Mouse (Mus musculus) liver, embryonic 13.5 days (tissue): ENCODE measurements around the gene Tpgs1. TPM values are rescaled to one million over a fixed set of nuclear protein-coding genes. Genes with fewer than 3 reads are reported as not detected.

ENCODE experiments used
- ATAC-seq: fragments of 200-750 bp; cut with Nextera tagmentation; 2 replicates; pipeline ENCODE4 v1.8.0; 2017; ENCODE audit warnings: low read depth, mild to moderate bottlenecking, moderate number of reproducible peaks, moderate library complexity
- DNase-seq: peaks from one replicate; pipeline ENCODE4 v3.0.0; 2022
- H3K27ac ChIP-seq: fragments of 300-500 bp; sonication (generic); 2 replicates; pipeline ENCODE4 v1.5.1; 2015; ENCODE audit warnings: moderate library complexity, mild to moderate bottlenecking, inconsistent platforms
- H3K27me3 ChIP-seq: fragments of 300-500 bp; sonication (generic); 2 replicates; pipeline ENCODE4 v1.6.1; 2015; ENCODE audit warnings: mild to moderate bottlenecking, inconsistent platforms
- H3K36me3 ChIP-seq: fragments of 300-500 bp; sonication (generic); 2 replicates; pipeline ENCODE4 v1.6.1; 2015; ENCODE audit warnings: mild to moderate bottlenecking, inconsistent platforms
- H3K4me1 ChIP-seq: fragments of 300-500 bp; sonication (generic); replicated peaks from 2 replicates; pipeline ENCODE4 v1.6.1; 2015; ENCODE audit warnings: inconsistent platforms
- H3K4me2 ChIP-seq: fragments of 300-500 bp; sonication (generic); 2 replicates; pipeline ENCODE4 v1.6.1; 2015; ENCODE audit warnings: inconsistent platforms, mild to moderate bottlenecking, moderate library complexity
- H3K4me3 ChIP-seq: fragments of 300-500 bp; sonication (generic); replicated peaks from 2 replicates; pipeline ENCODE4 v1.5.1; 2015; ENCODE audit warnings: mild to moderate bottlenecking, inconsistent platforms
- H3K9ac ChIP-seq: fragments of 300-500 bp; sonication (generic); 2 replicates; pipeline ENCODE4 v1.6.1; 2015; ENCODE audit warnings: mild to moderate bottlenecking, inconsistent platforms
- H3K9me3 ChIP-seq: fragments of 300-500 bp; sonication (generic); replicated peaks from 2 replicates; pipeline ENCODE4 v1.6.1; 2016; ENCODE audit warnings: inconsistent platforms
- WGBS: fragments of 180-500 bp; shearing (Covaris S2); methylation state at CpG from one replicate; pipeline ENCODE4 v1.1.7; 2015; ENCODE audit not compliant: insufficient replicate concordance; 5-methylcytosine and 5-hydroxymethylcytosine counted together
- polyA plus RNA-seq: library from polyadenylated mRNA; unstranded; fragments of >200 nt; fragmentation: Nextera tagmentation; extraction: Ambion mirVana; gene quantifications from 2 replicates; pipeline ENCODE4 v1.2.1, GENCODE M21; 2015

Tpgs1 gene
- polyA plus RNA-seq, 1 experiment from 2014 or later: 27.5 TPM

DNA sequence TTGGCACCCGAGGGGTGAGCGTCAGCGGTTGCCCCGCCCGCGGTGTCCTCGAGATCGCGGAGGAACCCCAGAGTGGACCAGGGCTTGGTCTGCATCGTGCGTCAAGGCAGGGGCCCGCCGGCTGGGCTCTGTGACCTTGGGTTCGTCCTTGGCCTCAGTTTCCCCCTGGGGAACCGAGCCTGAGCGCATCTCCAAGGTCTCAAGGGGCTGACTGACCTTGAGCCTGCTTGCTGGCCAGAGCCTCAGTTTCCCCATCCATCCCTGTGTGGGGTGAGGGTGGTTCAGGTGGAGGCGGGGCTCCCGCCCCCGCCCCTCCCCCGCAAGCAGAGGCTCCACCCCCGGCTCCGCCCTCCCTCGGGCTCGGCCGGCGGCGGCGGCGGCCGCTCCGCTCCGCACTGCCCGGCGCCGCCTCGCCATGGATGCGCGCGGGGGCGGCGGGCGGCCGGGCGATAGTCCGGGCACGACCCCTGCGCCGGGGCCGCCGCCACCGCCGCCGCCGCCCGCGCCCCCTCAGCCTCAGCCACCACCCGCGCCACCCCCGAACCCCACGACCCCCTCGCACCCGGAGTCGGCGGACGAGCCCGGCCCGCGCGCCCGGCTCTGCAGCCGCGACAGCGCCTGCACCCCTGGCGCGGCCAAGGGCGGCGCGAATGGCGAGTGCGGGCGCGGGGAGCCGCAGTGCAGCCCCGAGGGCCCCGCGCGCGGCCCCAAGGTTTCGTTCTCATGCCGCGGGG, 47.3 kb downstream of the Tpgs1 start, which contains the start of gene Hcn2:
Hcn2 (plus strand) TSS at position 381 of the 734 bp plus-strand sequence.
- DNase-seq: no peak
- WGBS: 2% methylated on average over 68 of the region's 91 CpGs
- peaks cover 9% of the 10 kb centered on the region for H3K36me3 ChIP-seq
- peak within 1 kb of the TSS; percentile 52 for H3K9ac ChIP-seq
- H3K27ac ChIP-seq: no peak within 1 kb of the TSS
- peak within 1 kb of the TSS; percentile 65 for H3K4me3 ChIP-seq
- no peaks in the 10 kb centered on the region for H3K9me3 ChIP-seq
- ATAC-seq: no peak
- H3K27me3 ChIP-seq: peaks cover 78% of the 10 kb centered on the region
- H3K4me1 ChIP-seq: peaks cover 44% of the 10 kb centered on the region
- H3K4me2 ChIP-seq: peak within 1 kb of the TSS; percentile 85

DNA sequence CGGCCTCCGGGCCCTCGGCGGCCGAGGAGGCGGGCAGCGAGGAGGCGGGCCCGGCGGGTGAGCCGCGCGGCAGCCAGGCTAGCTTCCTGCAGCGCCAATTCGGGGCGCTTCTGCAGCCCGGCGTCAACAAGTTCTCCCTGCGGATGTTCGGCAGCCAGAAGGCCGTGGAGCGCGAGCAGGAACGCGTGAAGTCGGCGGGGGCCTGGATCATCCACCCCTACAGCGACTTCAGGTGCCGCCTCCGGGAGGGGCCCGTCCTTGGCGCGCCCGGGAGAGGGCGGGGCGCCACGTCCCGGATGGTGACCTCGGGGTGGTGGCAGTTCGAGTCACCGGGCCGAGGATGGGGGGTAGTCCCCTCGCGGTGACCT, 47.8 kb downstream of the Tpgs1 start:
- Histone ChIP-seq H3K4me2 (peak overlapping the region; percentile 85), H3K9ac (peak overlapping the region; percentile 52), H3K27me3 (peaks cover 81% of the 10 kb centered on the region), H3K27ac (no peak overlapping the region), H3K4me1 (peaks cover 38% of the 10 kb centered on the region), H3K4me3 (peak overlapping the region; percentile 65), H3K36me3 (peaks cover 3% of the 10 kb centered on the region), H3K9me3 (no peaks in the 10 kb centered on the region)
- WGBS: 1% methylated on average over 43 of the region's 44 CpGs
- ATAC-seq (no peak), DNase-seq (no peak)

DNA sequence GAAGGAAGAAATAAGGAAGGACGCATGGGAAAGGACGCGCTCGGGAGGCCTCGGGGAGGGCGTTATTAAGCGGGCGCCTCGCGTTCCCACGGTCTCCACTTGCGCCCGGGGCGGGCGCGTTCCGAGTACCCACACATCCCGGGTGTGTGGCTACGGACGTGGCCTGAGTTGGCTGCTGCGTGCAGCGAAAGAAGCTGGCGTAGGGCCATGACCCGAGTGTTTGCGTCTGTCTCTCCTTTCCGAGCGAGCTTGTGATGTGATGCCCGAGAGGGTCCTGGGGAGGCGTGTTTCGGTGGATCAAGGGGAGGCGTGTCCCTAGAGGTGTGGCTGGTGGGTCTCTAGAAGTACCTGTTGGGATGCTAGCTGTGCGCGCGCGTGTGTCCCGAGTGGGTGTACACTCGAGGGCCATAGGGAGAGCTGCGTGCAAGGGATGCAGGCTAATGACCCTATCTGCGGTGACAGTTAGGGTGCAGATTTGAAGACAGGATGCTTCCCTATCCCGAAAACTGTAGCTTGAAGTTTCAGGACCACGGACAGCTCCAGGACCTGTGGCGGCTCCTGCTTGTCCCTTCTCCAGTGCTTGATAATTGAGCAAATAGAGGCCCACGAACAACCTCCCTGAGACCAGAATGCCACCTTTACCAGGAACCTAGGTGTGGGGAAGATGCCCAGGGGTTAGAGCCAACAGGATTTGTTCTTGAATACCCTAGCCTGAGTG, 48.6 kb downstream of the Tpgs1 start:
- Histone ChIP-seq H3K4me3 (peak overlapping the region; percentile 65; the same call in 1 of the 2 replicates), H3K4me2 (peak overlapping the region; percentile 85), H3K4me1 (peaks cover 30% of the 10 kb centered on the region), H3K36me3 (no peaks in the 10 kb centered on the region), H3K9me3 (no peaks in the 10 kb centered on the region), H3K9ac (no peak overlapping the region), H3K27me3 (peaks cover 90% of the 10 kb centered on the region), H3K27ac (no peak overlapping the region)
- peak; percentile 61 for DNase-seq
- 5% methylated on average over 43 of the region's 43 CpGs for WGBS
- no peak for ATAC-seq

DNA sequence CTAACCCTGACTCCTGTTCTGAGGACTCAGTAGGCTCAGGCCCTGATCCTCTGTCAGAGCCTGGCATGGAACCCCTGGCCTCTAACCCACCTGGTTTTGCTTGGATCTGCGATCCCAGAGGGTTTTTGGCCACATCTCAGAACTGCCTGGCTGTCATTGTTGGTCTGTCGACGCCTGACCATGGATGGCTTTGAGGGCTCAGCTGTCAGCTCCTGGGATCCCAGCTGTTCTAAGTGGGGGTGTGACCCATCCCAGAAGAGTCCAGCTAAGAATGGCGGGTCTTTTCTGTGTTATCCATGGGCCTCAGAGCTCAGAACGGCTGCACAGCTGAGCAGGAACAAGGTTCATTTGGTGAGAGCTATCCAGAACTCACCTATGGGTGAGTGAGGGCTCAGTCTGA, 51.9 kb downstream of the Tpgs1 start:
- WGBS: 44% methylated on average over 5 of the region's 5 CpGs
- Histone ChIP-seq H3K9me3 (no peaks in the 10 kb centered on the region), H3K4me1 (peaks cover 18% of the 10 kb centered on the region), H3K36me3 (no peaks in the 10 kb centered on the region), H3K27ac (no peak overlapping the region), H3K9ac (no peak overlapping the region), H3K27me3 (peaks cover 78% of the 10 kb centered on the region), H3K4me3 (no peak overlapping the region), H3K4me2 (no peak overlapping the region)
- ATAC-seq: no peak
- DNase-seq: no peak

DNA sequence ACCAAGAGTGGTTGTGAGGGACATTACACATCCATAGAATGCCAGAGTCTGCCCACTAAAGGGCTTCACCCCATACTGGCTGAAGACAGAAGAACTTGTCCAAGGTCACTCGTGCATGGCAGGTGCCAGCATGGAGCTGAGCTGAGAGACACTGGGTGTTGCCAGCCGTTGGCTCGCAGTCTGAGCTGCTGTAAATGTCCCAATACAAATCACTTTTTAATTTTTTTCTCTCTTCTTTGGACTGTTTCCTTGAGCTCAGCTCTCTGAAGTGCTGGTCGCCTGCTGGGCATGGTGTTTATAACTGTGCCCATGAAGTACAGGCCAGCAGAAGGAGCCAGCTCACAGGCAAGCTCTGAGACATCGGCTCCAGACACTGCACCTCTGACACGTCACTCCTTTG, 53.9 kb downstream of the Tpgs1 start:
- H3K4me1 ChIP-seq: no peaks in the 10 kb centered on the region
- H3K9me3 ChIP-seq: 0 out of 2 replicates have a peak, but pooled peaks cover 2% of the 10 kb centered on the region
- H3K36me3 ChIP-seq: no peaks in the 10 kb centered on the region
- H3K4me3 ChIP-seq: no peak overlapping the region
- 55% methylated on average over 6 of the region's 6 CpGs for WGBS
- DNase-seq (no peak), ATAC-seq (no peak)
- H3K27ac ChIP-seq: no peak overlapping the region
- H3K4me2 ChIP-seq: no peak overlapping the region
- H3K27me3 ChIP-seq: peaks cover 59% of the 10 kb centered on the region
- no peak overlapping the region for H3K9ac ChIP-seq

DNA sequence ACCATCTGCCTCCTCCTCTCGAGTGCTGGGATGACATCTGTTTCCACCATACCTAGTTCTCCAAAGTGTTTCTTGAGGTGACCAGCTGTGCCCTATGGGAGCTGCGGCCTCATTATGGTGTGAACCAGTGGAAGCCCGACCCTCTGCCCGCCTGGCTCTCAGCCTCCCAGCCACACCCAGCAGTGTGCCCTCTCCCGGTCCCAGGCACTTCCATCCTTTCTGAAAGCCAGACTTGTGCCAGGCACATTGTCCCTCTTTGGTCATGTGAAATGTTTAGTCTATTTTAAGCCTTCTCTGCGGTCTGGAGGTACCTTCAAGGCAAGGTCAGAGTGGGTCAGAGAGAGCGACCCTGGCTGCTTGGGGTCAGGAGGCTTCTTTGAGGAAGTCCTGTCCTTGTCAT, 54.5 kb downstream of the Tpgs1 start:
- ATAC-seq (no peak), DNase-seq (no peak)
- Histone ChIP-seq H3K36me3 (no peaks in the 10 kb centered on the region), H3K4me3 (no peak overlapping the region), H3K9ac (no peak overlapping the region), H3K27me3 (peaks cover 59% of the 10 kb centered on the region), H3K4me2 (no peak overlapping the region), H3K9me3 (0 out of 2 replicates have a peak, but pooled peaks cover 2% of the 10 kb centered on the region), H3K27ac (no peak overlapping the region), H3K4me1 (no peaks in the 10 kb centered on the region)
- WGBS: 60% methylated on average over 7 of the region's 7 CpGs

Other genes starting within 250 kb of the Tpgs1 start
- not detected in 2 replicates for gene Vmn2r83, start 200.6 kb upstream of the Tpgs1 start, polyA plus RNA-seq
- gene Plpp2, start 135.6 kb upstream of the Tpgs1 start, polyA plus RNA-seq: 19.9 and 20.0 TPM in 2 replicates
- 11.2 and 11.7 TPM in 2 replicates for gene Mier2, start 114.2 kb upstream of the Tpgs1 start, polyA plus RNA-seq
- gene Theg, start 82.0 kb upstream of the Tpgs1 start, polyA plus RNA-seq: not detected in 2 replicates
- gene C2cd4c, start 55.3 kb upstream of the Tpgs1 start, polyA plus RNA-seq: not detected in 2 replicates
- gene Shc2, start 31.5 kb upstream of the Tpgs1 start, polyA plus RNA-seq: 0.28 and 0.29 TPM in 2 replicates
- not detected in 2 replicates for gene Odf3l2, start 23.6 kb upstream of the Tpgs1 start, polyA plus RNA-seq
- gene Madcam1, start 4.8 kb upstream of the Tpgs1 start, polyA plus RNA-seq: 0.24 and 0.27 TPM in 2 replicates
- gene Cdc34, start 12.8 kb downstream of the Tpgs1 start, polyA plus RNA-seq: 164 and 166 TPM in 2 replicates
- gene Gzmm, start 19.7 kb downstream of the Tpgs1 start, polyA plus RNA-seq: 0.22 and 0.32 TPM in 2 replicates
- 903 and 946 TPM in 2 replicates for gene Bsg, start 35.1 kb downstream of the Tpgs1 start, polyA plus RNA-seq
- not detected in 2 replicates for gene Hcn2, start 47.3 kb downstream of the Tpgs1 start, polyA plus RNA-seq
- gene Polrmt, start 77.2 kb downstream of the Tpgs1 start, polyA plus RNA-seq: 20.0 and 20.8 TPM in 2 replicates
- not detected in 2 replicates for gene Fgf22, start 85.7 kb downstream of the Tpgs1 start, polyA plus RNA-seq
- 43.7 and 48.5 TPM in 2 replicates for gene Rnf126, start 97.6 kb downstream of the Tpgs1 start, polyA plus RNA-seq
- gene Fstl3, start 107.9 kb downstream of the Tpgs1 start, polyA plus RNA-seq: 0.58 and 0.68 TPM in 2 replicates
- 2.6 and 3.2 TPM in 2 replicates for gene Prss57, start 121.6 kb downstream of the Tpgs1 start, polyA plus RNA-seq
- 7.1 and 7.4 TPM in 2 replicates for gene Palm, start 124.2 kb downstream of the Tpgs1 start, polyA plus RNA-seq
- 0.25 and 0.75 TPM in 2 replicates for gene Misp, start 151.6 kb downstream of the Tpgs1 start, polyA plus RNA-seq
- 136 and 175 TPM in 2 replicates for gene Ptbp1, start 185.1 kb downstream of the Tpgs1 start, polyA plus RNA-seq
- gene Prtn3, start 205.1 kb downstream of the Tpgs1 start, polyA plus RNA-seq: 54.8 and 64.6 TPM in 2 replicates
- gene Plppr3, start 205.3 kb downstream of the Tpgs1 start, polyA plus RNA-seq: 5.7 and 5.8 TPM in 2 replicates
- 47.1 and 59.3 TPM in 2 replicates for gene Elane, start 216.9 kb downstream of the Tpgs1 start, polyA plus RNA-seq
- not detected in 2 replicates for gene Cfd, start 221.5 kb downstream of the Tpgs1 start, polyA plus RNA-seq
- gene Med16, start 239.6 kb downstream of the Tpgs1 start, polyA plus RNA-seq: 16.9 and 19.0 TPM in 2 replicates
- gene Gm26602, start 241.5 kb downstream of the Tpgs1 start, polyA plus RNA-seq: 11.3 TPM in 1 of 2 replicates, not detected in the other
- 0.19 and 0.28 TPM in 2 replicates for gene Kiss1r, start 247.6 kb downstream of the Tpgs1 start, polyA plus RNA-seq